Mouse (Mus musculus): ENCODE measurements at regions not wholly inside any gene's neighbourhood (a gene's known extent, or its start where the extent isn't known, plus 50 kb on each side); places are given as distances from the start of the nearest gene placed in this dataset.

DNA sequence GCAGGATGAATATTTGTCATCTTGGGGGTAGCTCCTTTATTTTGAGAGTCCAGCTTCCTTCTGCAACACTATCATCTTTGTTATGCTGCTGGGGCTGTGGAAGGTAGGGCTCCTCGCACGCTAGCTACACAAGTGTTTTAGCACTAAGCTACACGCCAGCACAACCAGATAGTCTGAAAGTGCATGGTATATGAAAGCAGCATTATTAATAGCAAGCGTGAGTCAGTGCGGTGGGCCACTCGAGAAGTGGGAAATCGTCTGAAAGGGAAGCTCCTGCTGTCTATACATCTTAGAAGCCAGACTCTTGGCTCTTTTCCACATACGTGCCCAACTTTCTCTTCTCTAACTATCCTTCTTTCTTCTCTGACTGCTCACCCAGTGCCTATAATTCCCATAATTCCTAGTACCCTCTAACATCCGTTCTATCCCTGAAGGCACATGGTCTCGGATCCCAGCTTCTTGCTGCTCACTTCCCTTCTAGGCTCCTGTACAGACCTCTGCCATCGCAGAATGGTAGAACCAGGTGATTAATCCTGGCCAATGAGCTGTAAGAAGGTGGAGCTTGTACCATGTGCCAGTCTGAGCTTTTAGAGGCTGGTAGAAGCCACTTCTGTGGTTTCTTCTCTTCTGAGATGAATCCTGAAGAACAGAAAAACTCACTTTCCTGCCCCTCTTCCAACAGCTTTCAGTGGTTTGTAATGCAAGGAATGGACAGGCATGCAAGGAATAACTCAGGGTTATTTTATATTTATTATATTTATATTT, 55.5 kb downstream of the E030025P04Rik start:
- WGBS, result 90% methylated on average over 11 of the region's 11 CpGs
- no peak for DNase-seq (ENCODE audit: low spot score)
- no peaks in the 10 kb centered on the region for H3K4me1 ChIP-seq (replicated peaks; ENCODE audit: control insufficient read depth, insufficient read depth, low read length)
- H3K27ac ChIP-seq (ENCODE audit: low read depth, low read length), result no peak overlapping the region
- no peak for ATAC-seq (ENCODE audit: low FRiP score)
- no peaks in the 10 kb centered on the region for H3K9me3 ChIP-seq (ENCODE audit: control insufficient read depth, low read length)
- H3K27me3 ChIP-seq (ENCODE audit: control insufficient read depth, insufficient read depth, low read length), result no peaks in the 10 kb centered on the region
- no peak overlapping the region for H3K4me3 ChIP-seq (ENCODE audit: low read depth, low read length)
- no peak overlapping the region for H3K4me2 ChIP-seq (replicated peaks; ENCODE audit: low read depth, low read length)
- H3K9ac ChIP-seq (ENCODE audit: low read depth, low read length), result no peak overlapping the region
- no peaks in the 10 kb centered on the region for H3K36me3 ChIP-seq (ENCODE audit: control insufficient read depth, insufficient read depth, low read length)

DNA sequence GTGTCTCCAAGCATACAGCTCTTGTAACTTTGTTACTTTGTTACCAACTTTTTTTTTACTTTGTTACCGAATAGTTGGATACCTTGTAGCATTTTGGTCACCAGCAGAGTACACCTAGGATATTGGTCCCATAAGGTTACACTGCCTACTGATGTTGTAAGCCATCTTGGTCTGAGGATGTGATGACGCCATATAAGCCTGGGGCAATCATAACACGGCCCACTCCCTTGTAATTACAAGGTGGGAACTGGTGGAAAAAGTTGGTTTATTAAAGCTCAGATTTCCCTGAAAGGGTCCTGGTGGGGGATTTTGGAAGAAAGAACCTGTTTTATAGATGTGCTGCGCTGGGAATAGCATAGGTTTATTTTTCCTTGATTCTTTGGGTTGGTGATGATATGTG, 62.2 kb downstream of the E030025P04Rik start:
- Histone ChIP-seq H3K4me3 (ENCODE audit: low read depth, low read length) (no peak overlapping the region), H3K27me3 (ENCODE audit: control insufficient read depth, insufficient read depth, low read length) (no peaks in the 10 kb centered on the region), H3K9ac (ENCODE audit: low read depth, low read length) (no peak overlapping the region), H3K27ac (ENCODE audit: low read depth, low read length) (no peak overlapping the region), H3K9me3 (ENCODE audit: control insufficient read depth, low read length) (no peaks in the 10 kb centered on the region), H3K36me3 (ENCODE audit: control insufficient read depth, insufficient read depth, low read length) (no peaks in the 10 kb centered on the region), H3K4me1 (replicated peaks; ENCODE audit: control insufficient read depth, insufficient read depth, low read length) (no peaks in the 10 kb centered on the region), H3K4me2 (replicated peaks; ENCODE audit: low read depth, low read length) (no peak overlapping the region)
- WGBS, result 94% methylated on average over 4 of the region's 4 CpGs
- no peak for ATAC-seq (ENCODE audit: low FRiP score)
- no peak for DNase-seq (ENCODE audit: low spot score)

DNA sequence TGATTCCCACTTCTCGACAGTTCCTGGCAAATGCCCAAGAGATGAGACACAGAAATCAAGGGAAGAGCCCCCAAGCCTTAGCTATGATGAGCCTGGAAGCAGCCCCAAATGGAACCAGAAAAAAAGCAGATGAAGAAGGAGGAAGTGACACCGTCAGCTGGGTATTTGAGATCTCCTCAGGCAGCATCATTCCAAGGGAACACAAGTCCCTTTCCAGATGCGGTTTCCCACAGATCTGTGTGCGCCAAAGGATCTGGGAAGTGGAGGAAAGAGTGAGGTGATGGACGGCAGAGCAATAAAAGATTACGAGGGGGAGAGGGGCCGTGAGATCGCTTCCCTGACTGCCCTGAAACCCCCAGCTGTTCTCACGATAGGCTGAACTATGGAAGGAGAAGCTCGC, 62.7 kb downstream of the E030025P04Rik start:
- Histone ChIP-seq H3K9me3 (ENCODE audit: control insufficient read depth, low read length) (no peaks in the 10 kb centered on the region), H3K4me1 (replicated peaks; ENCODE audit: control insufficient read depth, insufficient read depth, low read length) (no peaks in the 10 kb centered on the region), H3K4me3 (ENCODE audit: low read depth, low read length) (no peak overlapping the region), H3K9ac (ENCODE audit: low read depth, low read length) (no peak overlapping the region), H3K27ac (ENCODE audit: low read depth, low read length) (no peak overlapping the region), H3K4me2 (replicated peaks; ENCODE audit: low read depth, low read length) (no peak overlapping the region), H3K36me3 (ENCODE audit: control insufficient read depth, insufficient read depth, low read length) (no peaks in the 10 kb centered on the region), H3K27me3 (ENCODE audit: control insufficient read depth, insufficient read depth, low read length) (no peaks in the 10 kb centered on the region)
- 62% methylated on average over 10 of the region's 10 CpGs for WGBS
- DNase-seq (ENCODE audit: low spot score) (no peak), ATAC-seq (ENCODE audit: low FRiP score) (no peak)

DNA sequence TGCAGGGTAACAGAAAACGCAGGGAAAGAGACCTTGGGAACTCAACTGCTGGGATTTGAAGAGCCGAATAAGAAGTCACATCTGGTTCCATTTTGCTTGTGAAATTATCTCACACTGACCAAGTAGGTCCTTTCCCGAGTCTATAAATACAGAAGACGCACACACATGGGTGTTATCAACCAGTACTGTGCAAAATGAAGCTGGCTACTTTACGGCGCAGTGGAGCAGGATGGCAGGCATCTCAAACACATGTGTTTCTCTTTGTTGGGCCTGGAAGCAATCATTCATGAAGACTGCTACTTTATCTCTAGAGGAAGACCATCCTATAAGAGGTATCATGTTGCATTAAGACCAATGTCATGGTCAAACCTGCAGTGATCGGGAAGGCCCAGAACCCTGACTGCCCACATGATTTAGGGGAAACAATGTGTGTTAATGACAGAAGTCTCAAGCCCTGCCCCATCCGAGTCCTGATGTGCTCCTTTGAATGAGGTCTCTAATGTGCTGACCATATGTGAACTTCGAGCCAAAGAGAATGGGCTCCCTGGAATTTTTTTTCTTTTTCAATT, 63.2 kb downstream of the E030025P04Rik start:
- H3K27me3 ChIP-seq (ENCODE audit: control insufficient read depth, insufficient read depth, low read length), result no peaks in the 10 kb centered on the region
- no peak for ATAC-seq (ENCODE audit: low FRiP score)
- H3K27ac ChIP-seq (ENCODE audit: low read depth, low read length), result no peak overlapping the region
- no peak overlapping the region for H3K4me3 ChIP-seq (ENCODE audit: low read depth, low read length)
- DNase-seq (ENCODE audit: low spot score), result no peak
- no peaks in the 10 kb centered on the region for H3K4me1 ChIP-seq (replicated peaks; ENCODE audit: control insufficient read depth, insufficient read depth, low read length)
- no peaks in the 10 kb centered on the region for H3K36me3 ChIP-seq (ENCODE audit: control insufficient read depth, insufficient read depth, low read length)
- WGBS, result 69% methylated on average over 9 of the region's 9 CpGs
- no peaks in the 10 kb centered on the region for H3K9me3 ChIP-seq (ENCODE audit: control insufficient read depth, low read length)
- H3K4me2 ChIP-seq (replicated peaks; ENCODE audit: low read depth, low read length), result no peak overlapping the region
- no peak overlapping the region for H3K9ac ChIP-seq (ENCODE audit: low read depth, low read length)

DNA sequence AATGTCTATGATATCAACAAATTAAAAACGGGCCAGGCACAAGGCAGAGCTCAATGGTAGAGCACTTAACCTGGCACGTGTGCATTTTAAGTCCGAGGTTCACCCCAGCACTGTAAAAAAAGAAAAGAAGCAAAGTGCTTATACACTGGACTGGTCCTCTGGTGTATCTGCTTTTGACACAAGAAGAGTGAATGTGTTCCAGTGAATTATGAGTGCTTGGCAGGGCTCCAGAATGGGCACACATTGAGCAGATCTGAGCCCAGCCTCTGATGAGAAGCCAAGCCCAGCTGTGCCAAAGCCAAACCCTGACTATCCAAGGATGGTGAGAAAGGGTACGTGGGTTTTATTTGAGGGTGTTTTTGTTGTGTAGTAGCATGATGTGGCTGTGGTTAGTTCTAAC, 64.7 kb downstream of the E030025P04Rik start:
- WGBS, result 89% methylated on average over 4 of the region's 4 CpGs
- H3K36me3 ChIP-seq (ENCODE audit: control insufficient read depth, insufficient read depth, low read length), result no peaks in the 10 kb centered on the region
- no peaks in the 10 kb centered on the region for H3K4me1 ChIP-seq (replicated peaks; ENCODE audit: control insufficient read depth, insufficient read depth, low read length)
- no peak overlapping the region for H3K4me2 ChIP-seq (replicated peaks; ENCODE audit: low read depth, low read length)
- no peak overlapping the region for H3K4me3 ChIP-seq (ENCODE audit: low read depth, low read length)
- no peaks in the 10 kb centered on the region for H3K27me3 ChIP-seq (ENCODE audit: control insufficient read depth, insufficient read depth, low read length)
- H3K9ac ChIP-seq (ENCODE audit: low read depth, low read length), result no peak overlapping the region
- no peak for DNase-seq (ENCODE audit: low spot score)
- no peak for ATAC-seq (ENCODE audit: low FRiP score)
- no peaks in the 10 kb centered on the region for H3K9me3 ChIP-seq (ENCODE audit: control insufficient read depth, low read length)
- no peak overlapping the region for H3K27ac ChIP-seq (ENCODE audit: low read depth, low read length)

DNA sequence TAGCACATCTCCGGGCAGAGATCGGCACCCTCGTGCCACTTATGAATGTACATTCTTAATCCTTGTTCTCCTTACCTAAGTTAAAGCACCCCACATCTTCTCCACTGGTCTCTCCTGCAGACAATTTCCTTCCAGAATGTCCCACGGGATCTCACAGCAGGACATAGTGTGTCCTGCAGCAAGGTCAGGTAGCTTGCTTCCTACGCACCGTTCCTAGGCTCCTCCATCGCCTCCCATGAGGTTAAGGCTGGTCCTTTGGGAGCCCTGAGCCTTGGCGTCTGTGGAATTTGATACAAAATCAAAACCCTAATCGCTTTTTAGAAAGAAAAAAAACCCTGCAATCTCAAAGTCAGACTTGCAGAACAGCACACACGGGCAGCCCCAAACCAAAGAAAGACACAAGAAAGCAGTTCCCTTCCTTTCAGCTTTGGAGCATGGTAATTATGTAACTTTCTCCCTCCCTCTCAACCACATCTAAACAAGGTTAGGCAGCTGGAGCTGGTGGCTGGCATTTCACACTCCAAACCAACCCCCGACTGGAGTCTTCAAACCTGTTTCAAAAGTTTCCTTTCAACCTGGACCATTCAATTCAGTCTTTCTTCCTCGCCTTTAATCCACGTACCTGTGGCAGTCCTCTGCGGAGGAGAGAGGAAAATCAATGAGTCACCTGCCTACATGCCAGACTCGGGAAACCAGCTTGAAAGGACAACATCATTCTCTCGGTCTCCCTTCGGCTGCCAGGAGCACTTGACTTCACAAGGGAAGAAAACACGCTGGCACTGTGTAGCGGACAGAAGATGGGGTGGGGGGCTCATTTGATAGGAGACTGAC, 67.4 kb downstream of the E030025P04Rik start:
- Histone ChIP-seq H3K4me2 (replicated peaks; ENCODE audit: low read depth, low read length) (no peak overlapping the region), H3K9me3 (ENCODE audit: control insufficient read depth, low read length) (no peaks in the 10 kb centered on the region), H3K4me3 (ENCODE audit: low read depth, low read length) (no peak overlapping the region), H3K27ac (ENCODE audit: low read depth, low read length) (no peak overlapping the region), H3K9ac (ENCODE audit: low read depth, low read length) (no peak overlapping the region), H3K4me1 (replicated peaks; ENCODE audit: control insufficient read depth, insufficient read depth, low read length) (no peaks in the 10 kb centered on the region; the same call in 1 of the 2 replicates), H3K36me3 (ENCODE audit: control insufficient read depth, insufficient read depth, low read length) (no peaks in the 10 kb centered on the region), H3K27me3 (ENCODE audit: control insufficient read depth, insufficient read depth, low read length) (no peaks in the 10 kb centered on the region)
- DNase-seq (ENCODE audit: low spot score), result no peak
- 79% methylated on average over 19 of the region's 19 CpGs for WGBS
- no peak for ATAC-seq (ENCODE audit: low FRiP score)

DNA sequence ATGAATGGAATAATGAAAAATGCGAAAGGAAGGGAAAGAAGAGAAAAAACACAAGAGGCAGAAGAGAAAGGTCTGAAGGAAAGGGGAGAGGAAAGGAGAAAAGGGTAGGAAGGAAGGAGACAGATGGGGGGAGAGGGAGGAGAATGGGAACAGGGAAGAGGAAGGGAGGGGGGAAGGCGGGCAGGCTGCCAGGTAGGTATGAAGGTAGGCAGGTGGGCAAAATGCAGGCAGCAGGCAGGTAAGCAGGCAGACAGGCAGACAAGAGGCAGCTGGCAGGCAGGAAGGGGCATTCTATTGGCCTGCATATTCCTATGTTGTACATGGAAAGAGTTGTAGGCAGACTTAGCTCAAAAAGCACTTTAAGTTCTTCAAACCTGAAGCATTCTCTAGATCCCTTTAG, 72.8 kb downstream of the E030025P04Rik start:
- ATAC-seq (ENCODE audit: low FRiP score) (no peak), DNase-seq (ENCODE audit: low spot score) (no peak)
- no peaks in the 10 kb centered on the region for H3K36me3 ChIP-seq (ENCODE audit: control insufficient read depth, insufficient read depth, low read length)
- no peak overlapping the region for H3K27ac ChIP-seq (ENCODE audit: low read depth, low read length)
- 36% methylated on average over 2 of the region's 2 CpGs for WGBS
- H3K9ac ChIP-seq (ENCODE audit: low read depth, low read length), result no peak overlapping the region
- no peaks in the 10 kb centered on the region for H3K27me3 ChIP-seq (ENCODE audit: control insufficient read depth, insufficient read depth, low read length)
- peaks cover 6% of the 10 kb centered on the region for H3K4me1 ChIP-seq (replicated peaks; ENCODE audit: control insufficient read depth, insufficient read depth, low read length)
- H3K4me3 ChIP-seq (ENCODE audit: low read depth, low read length), result no peak overlapping the region
- H3K4me2 ChIP-seq (replicated peaks; ENCODE audit: low read depth, low read length), result no peak overlapping the region
- H3K9me3 ChIP-seq (ENCODE audit: control insufficient read depth, low read length), result no peaks in the 10 kb centered on the region

DNA sequence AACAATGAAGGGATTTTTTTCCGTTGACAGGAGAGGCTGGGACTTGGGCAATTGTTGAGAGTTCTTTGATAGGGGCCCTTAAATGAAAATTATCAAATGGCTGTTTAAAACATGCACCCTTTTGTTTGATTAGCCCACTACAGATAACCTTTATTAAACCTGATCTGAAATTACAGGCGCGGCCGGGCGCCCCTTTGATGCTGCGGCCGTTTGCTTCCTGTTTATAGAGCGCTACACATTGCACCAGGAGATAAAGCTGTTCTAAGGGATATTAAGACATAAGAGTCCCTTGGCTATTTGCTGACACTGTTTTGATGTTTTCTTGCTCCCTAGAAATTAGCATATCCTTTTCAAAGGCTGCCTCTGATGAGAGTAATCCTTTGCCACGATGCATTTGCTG, 73.8 kb downstream of the E030025P04Rik start:
- Histone ChIP-seq H3K27ac (ENCODE audit: low read depth, low read length) (0 out of 2 replicates have a peak overlapping the region, but pooled peaks have one; percentile 12), H3K27me3 (ENCODE audit: control insufficient read depth, insufficient read depth, low read length) (no peaks in the 10 kb centered on the region), H3K4me2 (replicated peaks; ENCODE audit: low read depth, low read length) (no peak overlapping the region), H3K9ac (ENCODE audit: low read depth, low read length) (no peak overlapping the region), H3K4me1 (replicated peaks; ENCODE audit: control insufficient read depth, insufficient read depth, low read length) (peaks cover 6% of the 10 kb centered on the region), H3K36me3 (ENCODE audit: control insufficient read depth, insufficient read depth, low read length) (no peaks in the 10 kb centered on the region), H3K9me3 (ENCODE audit: control insufficient read depth, low read length) (no peaks in the 10 kb centered on the region), H3K4me3 (ENCODE audit: low read depth, low read length) (no peak overlapping the region)
- 63% methylated on average over 9 of the region's 9 CpGs for WGBS
- DNase-seq (ENCODE audit: low spot score) (peak; percentile 9), ATAC-seq (ENCODE audit: low FRiP score) (no peak)

Data from hindbrain, embryonic 11.5 days (tissue).